Mouse (Mus musculus): ENCODE data around the gene Qrfp. TPM values are rescaled to one million over a fixed set of nuclear protein-coding genes. Genes with fewer than 3 reads are reported as not detected.

Qrfp gene
- total RNA-seq, 2 experiments from 2014 or later, result not detected

DNA sequence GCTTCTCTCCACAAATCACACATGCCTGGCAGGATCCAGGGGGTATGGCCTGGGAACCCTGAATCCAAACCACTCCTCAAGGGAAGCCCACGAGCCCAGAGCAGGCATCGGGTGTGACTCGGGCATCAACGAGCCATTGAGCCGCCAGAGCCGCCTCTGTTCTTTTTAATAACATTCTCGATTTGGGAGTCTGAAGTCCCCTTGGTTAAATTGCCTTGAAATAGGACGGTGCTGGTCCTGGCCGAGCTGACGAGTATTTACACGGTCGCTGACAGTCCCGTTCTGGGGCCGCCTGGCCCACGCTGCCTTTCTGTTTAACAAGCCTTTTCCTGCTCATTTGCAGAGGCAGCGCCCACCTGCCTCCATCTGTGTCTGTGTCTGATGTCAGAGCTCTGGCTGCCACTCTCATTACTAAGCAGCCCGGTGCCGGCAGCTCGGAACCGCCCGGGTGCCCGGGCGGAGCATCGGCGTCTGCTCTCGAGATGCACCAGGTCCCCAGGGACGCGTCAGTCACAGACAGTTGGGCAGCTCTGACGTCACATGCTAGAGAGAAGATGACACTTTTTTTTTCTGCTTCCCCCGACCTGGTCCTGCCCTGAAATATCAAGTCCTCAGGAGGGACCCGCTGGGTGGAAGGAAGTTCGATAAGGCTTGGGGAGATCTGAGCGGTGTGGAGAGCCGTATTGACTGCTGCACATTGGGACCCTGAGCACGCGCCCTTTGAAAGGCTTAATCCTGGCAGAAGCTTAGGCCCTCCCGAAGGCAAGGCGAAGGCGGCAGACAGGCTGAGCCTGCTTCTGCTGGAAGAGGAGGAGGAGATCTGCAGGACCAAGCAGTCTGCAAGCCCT, 12.4 kb upstream of the Qrfp start:
- ATAC-seq (replicated peaks; ENCODE audit: low FRiP score, low TSS enrichment, poor library complexity, severe bottlenecking), result no peak

- no peak for ATAC-seq (replicated peaks; ENCODE audit: low FRiP score, low TSS enrichment, poor library complexity, severe bottlenecking)
These were observed 5.0 kb upstream of the Qrfp start for GRCm38 (mm10) chr2:31815367-31815766.

DNA sequence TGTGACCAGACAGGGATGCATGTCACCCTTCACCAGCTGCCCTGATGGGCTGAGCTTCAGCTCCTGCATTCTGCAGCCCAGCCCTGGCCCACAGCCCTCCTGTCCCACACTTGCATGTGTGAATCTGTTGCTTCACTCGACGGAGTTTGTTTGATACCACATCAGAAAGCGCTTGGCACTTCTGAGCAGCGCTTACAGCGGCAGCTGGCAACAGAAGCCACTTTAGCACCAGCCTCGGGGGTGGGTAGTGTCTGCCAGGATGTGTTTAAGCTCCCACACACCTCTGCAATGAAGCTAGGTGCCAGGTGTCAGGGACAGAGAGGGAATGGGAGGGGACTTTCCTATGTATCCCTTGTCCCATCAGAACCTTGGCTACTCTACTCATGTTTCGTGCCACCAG, 4.3 kb upstream of the Qrfp start:
- ATAC-seq (replicated peaks; ENCODE audit: low FRiP score, low TSS enrichment, poor library complexity, severe bottlenecking), result no peak

- ATAC-seq (replicated peaks; ENCODE audit: low FRiP score, low TSS enrichment, poor library complexity, severe bottlenecking), result no peak
These were observed 3.3 kb upstream of the Qrfp start for GRCm38 (mm10) chr2:31813641-31814040.

DNA sequence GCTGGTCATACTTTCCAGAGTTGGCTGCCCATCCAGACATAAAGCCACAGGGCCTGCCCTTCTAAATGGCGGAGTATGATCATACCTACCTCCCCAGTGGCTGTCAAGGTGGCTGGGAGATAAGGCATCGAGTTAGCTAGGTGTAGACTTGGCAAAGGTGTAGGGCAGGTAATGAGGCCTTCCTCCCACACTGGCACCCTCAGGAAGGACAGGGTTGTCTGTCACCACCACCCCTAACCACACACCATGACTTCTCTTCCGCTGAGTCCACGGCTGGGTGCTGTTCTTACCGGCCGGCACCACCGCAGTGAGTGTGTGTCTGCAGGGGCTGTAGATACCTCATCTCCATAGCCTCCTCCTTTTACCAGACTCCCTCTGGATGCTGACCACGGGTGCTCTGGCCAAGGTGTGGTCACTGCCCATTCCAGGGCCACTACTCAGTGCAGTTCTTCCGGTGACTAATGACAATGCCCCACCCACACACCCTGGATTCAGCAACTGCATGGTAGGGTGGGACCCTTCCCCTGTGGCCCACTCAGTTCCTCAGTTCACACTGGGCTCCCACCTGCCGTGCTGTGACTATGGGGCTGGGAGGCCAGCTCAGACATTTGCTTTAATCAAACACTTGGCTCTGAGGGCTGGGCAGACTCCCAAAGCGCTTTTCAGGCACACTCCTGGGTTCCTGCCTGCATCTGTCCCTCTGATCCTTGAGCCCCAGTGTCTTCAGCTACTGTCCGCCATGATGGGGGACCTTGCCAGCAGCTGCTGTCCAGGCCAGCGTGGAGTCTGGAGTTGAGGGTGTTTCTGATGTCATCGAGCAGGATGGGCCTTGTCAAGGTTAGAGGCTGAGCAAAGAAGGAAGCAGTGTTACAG, 942 bp upstream of the Qrfp start:
- no peak for ATAC-seq (replicated peaks; ENCODE audit: low FRiP score, low TSS enrichment, poor library complexity, severe bottlenecking)

DNA sequence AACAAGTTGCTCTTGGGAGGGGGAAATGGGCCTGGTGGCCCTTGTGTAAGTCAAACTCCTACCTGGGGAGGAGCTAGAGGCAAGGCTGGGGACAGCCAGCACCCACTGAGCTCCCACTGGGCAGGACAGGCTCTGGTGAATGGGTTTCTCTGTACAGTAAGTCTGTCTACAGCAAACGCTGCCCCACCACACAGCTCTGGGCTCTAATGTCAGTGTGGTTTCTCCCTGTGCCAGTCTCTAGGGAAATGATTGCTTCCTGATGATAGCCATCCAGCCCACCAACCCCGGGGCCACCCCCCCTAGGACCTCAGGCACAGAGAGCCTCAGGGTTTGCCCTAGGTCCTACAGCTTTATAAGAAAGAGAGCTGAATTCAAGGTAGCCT, 1.0 kb downstream of the Qrfp start:
- no peak for ATAC-seq (replicated peaks; ENCODE audit: low FRiP score, low TSS enrichment, poor library complexity, severe bottlenecking)

DNA sequence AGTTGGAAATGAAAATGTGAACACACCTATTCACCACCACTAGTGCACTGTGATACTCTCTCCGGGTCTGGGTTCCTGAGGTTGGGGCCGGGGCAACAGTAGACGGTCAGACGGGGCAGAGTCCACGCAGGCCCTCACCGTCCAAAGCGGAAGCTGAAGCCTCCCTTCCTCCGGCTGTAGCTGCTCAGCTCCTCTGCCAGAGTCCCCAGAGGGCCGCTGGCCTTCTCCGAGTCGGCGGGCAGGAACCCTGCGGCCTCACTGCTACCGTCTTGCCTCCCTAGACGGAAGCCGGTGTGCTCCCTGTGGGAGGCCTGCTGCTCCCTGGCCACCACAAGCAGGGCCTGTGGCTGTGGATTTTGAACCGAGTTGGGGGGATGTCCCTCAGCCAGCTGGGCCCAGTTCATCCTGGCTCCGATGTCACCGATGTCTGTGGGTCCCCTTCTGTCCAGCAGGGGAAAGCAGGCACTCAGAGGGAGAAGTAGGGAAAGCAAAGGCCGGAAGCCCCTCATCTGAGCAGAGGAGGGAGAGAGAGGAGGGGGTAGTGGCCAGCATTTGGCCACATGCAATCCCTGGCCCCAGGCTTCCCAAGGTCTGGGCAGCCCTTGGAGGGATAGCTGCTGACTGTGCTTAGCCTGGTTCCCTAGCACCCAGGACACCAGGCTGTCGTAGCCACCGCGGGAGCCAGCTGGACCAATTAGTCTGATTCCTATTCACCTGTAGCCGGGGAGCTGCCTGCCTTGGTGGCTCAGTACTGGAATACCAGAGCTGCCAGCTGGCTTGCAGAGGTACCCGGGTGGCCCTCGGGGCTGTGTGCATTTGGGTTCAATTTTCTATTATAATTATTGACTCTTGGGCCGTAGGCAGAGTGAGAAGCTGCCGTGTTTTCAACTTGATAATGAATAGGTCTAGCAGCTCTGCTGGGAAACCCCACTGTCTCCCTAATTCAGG, 1.7 kb downstream of the Qrfp start:
- no peak for ATAC-seq (replicated peaks; ENCODE audit: low FRiP score, low TSS enrichment, poor library complexity, severe bottlenecking)

- ATAC-seq (replicated peaks; ENCODE audit: low FRiP score, low TSS enrichment, poor library complexity, severe bottlenecking), result no peak
These were observed 3.6 kb downstream of the Qrfp start for GRCm38 (mm10) chr2:31806639-31807382.

GRCm38 (mm10) chr2:31803480-31803879, 6.9 kb downstream of the Qrfp start:
- no peak for ATAC-seq (replicated peaks; ENCODE audit: low FRiP score, low TSS enrichment, poor library complexity, severe bottlenecking)

DNA sequence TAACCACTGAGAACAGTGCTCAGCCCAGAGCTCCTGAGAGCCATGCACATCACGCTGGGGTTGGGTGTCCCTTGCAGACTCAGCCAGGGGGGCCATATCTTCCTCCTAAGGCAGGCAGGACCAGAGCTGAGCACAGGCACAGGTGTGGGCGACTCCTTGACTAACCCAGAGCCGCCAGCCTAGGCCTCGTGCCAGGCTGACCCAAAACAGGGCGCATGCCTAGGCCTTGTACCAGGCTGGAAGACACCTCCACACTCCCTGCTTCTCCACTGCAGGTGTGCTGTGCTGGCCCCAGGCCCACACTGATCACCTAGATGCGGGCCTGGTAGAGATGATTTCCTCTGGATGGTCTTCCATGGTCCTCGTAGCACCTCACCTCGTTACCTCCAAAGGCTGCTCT, 7.6 kb downstream of the Qrfp start:
- ATAC-seq (replicated peaks; ENCODE audit: low FRiP score, low TSS enrichment, poor library complexity, severe bottlenecking), result 0 out of 2 replicates have a peak, but pooled peaks have one; percentile 7

DNA sequence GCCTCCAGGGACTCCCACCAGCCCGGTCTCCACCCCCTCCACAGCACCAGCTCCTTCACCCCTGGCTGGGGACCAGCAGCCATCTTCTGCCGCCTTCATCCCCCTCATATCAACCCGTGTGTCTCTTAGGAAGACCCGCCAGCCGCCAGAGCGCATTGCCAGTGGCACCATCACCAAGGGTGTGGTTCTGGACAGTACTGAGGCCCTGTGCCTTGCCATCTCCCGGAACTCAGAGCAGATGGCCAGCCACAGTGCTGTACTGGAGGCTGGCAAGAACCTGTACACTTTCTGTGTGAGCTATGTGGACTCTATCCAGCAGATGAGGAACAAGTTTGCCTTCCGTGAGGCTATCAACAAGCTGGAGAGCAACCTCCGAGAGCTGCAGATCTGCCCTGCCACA, 9.0 kb downstream of the Qrfp start:
- no peak for ATAC-seq (replicated peaks; ENCODE audit: low FRiP score, low TSS enrichment, poor library complexity, severe bottlenecking)

GRCm38 (mm10) chr2:31796943-31797342, 13.4 kb downstream of the Qrfp start:
- no peak for ATAC-seq (replicated peaks; ENCODE audit: low FRiP score, low TSS enrichment, poor library complexity, severe bottlenecking)

DNA sequence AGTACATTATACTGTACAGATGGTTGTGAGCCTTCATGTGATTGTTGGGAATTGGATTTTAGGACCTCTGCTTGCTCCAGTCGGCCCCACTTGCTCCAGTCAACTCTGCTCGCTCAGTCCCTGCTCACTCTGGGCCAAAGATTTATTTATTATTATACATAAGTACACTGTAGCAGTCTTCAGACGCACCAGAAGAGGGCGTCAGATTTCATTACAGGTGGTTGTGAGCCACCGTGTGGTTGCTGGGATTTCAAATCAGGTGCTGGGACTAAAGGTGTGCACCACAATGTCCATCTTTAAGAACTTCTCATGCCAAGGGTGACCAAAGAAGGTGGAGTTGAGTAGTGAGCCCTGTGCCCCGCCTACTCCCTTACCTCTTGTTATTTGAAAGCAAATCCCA, 17.8 kb downstream of the Qrfp start:
- no peak for ATAC-seq (replicated peaks; ENCODE audit: low FRiP score, low TSS enrichment, poor library complexity, severe bottlenecking)

DNA sequence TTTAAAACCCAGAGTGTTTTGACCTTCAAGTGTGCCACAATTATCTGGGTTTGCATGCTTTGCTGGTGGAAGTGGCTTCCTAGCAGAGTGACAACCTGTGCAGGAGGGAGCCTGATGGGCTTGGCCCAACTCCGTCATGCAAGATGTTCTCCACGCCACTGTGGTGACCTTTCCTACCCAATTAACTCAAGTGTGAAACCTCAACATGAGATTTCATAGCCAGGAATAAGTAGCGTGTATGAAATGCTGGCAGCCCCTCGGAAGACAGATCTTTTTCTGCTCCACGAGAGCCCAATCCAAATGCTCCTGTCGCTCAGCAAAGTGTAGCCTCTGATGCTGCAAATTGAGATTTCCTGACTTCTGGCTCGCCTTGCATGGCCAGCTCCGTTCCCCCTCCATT, 19.1 kb downstream of the Qrfp start:
- ATAC-seq (replicated peaks; ENCODE audit: low FRiP score, low TSS enrichment, poor library complexity, severe bottlenecking), result no peak

DNA sequence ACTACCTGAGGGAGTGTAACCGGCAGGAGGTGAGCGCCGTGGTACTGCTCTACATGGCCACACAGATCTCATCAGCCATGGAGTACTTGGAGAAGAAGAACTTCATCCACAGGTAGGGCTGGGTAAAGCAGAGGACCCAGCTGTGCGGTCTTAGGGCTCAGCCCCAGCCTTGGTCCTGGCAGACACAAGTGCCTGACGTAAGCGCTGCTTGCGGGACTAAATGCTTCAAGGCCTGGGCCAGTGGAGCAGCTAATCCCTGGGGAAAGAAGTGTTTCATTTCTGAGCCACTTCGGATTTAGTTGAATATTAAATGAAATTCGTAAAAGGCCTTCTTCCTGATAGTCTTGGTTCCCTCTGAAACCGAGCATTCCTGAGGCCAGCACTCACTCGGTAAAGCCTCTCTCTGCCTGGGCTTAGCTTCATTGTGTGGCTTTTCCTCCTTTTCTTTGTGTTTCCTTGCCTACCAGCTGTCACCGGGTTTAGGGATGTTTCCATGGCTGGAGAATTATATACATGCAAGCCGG, 19.6 kb downstream of the Qrfp start:
- ATAC-seq (replicated peaks; ENCODE audit: low FRiP score, low TSS enrichment, poor library complexity, severe bottlenecking), result no peak

GRCm38 (mm10) chr2:31789215-31789614, 21.2 kb downstream of the Qrfp start:
- ATAC-seq (replicated peaks; ENCODE audit: low FRiP score, low TSS enrichment, poor library complexity, severe bottlenecking), result no peak

DNA sequence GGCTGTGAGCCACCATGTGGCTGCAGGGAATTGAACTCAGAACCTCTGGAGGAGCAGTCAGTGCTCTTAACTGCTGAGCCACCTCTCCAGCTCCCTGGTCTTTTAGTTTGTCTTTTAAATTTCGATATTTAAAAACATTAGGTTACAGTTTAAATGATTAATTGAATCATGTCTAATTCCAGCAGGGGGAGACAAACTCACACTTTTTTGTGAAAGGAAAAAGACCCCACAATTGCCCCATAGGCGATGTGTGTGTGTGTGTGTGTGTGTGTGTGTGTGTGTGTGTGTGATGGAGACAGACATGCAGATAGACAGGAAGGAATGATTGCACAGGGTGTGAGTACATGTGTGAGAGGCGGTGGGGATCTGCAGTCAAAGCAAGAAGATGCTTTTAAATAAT, 22.2 kb downstream of the Qrfp start:
- ATAC-seq (replicated peaks; ENCODE audit: low FRiP score, low TSS enrichment, poor library complexity, severe bottlenecking), result no peak

DNA sequence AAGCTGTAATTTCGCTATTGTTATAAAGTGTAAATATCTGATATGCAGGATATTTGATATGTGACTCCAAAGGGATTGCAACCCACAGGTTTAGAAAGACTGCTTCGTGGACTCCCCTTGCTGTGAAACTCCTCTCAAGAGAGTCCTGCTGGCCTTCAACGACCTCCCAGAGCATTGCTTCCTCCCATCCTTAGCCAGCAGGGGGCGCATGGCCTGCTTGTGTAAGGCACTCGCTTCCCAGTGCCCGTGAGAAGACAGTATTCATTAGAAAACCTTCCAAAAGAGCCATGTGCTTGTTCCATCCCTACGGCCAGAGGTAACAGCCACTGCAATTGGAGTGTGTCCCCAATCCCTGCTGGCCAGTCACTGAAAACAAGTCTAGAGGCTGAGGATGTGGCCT, 23.4 kb downstream of the Qrfp start:
- 0 out of 2 replicates have a peak, but pooled peaks have one; percentile 48 for ATAC-seq (replicated peaks; ENCODE audit: low FRiP score, low TSS enrichment, poor library complexity, severe bottlenecking)

DNA sequence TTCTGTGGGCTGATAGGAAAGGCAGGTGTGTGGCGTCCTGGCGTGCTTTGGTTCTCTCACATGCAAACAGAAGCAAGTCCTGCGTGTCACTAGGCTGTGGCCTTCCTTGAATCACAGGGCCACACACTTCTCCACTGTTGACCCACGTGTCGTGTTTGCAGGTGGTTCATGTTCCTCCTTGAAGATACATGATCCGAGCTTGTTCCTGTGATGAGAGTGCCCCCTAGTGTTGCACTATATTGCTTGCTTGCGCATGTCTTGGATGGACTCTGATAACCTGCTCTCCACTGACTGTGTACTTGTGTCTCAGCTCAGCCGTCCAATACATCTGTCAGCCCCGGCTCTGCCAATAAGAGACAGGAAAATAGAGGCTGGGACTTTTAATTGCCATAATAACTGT, 25.3 kb downstream of the Qrfp start:
- ATAC-seq (replicated peaks; ENCODE audit: low FRiP score, low TSS enrichment, poor library complexity, severe bottlenecking), result peak; percentile 65

Measured in megakaryocyte-erythroid progenitor cell, adult 5-6 weeks (primary cell).